Mouse (Mus musculus) spleen, adult 2 months (tissue): Measurements from ENCODE around the gene Grik5. TPM values are rescaled to one million over a fixed set of nuclear protein-coding genes. Genes with fewer than 3 reads are reported as not detected.

ENCODE experiments used
- DNase-seq, 2 experiments: peaks; one replicate each; pipeline versions ENCODE4 v3.0.0 to v3.0.0-alpha.2; 2012 to 2021; ENCODE audit warnings: low spot score in 2 of 2, low read depth in 1 of 2
- H3K27ac ChIP-seq: fragments of 200-500 bp; 2 replicates; pipeline ENCODE4 v1.5.1; 2012; ENCODE audit warnings: low read length, inconsistent platforms; ENCODE audit not compliant: insufficient read depth
- H3K27me3 ChIP-seq: fragments of 200-500 bp; 2 replicates; pipeline ENCODE4 v1.6.1; 2012; ENCODE audit warnings: mild to moderate bottlenecking, moderate library complexity, low read length, inconsistent platforms; ENCODE audit not compliant: control insufficient read depth, insufficient read depth
- H3K36me3 ChIP-seq: fragments of 200-500 bp; 2 replicates; pipeline ENCODE4 v1.6.1; 2012; ENCODE audit warnings: mild to moderate bottlenecking, low read length, inconsistent platforms; ENCODE audit not compliant: control insufficient read depth, insufficient read depth
- H3K4me1 ChIP-seq: fragments of 200-500 bp; 2 replicates; pipeline ENCODE4 v1.6.1; 2011; ENCODE audit warnings: inconsistent platforms; ENCODE audit not compliant: control insufficient read depth, insufficient read depth, insufficient read length
- H3K4me3 ChIP-seq: fragments of 200-500 bp; 2 replicates; pipeline ENCODE4 v1.5.1; 2011; ENCODE audit warnings: mild to moderate bottlenecking, inconsistent platforms; ENCODE audit not compliant: insufficient read depth, insufficient read length; ENCODE audit errors: extremely low read depth
- CTCF ChIP-seq: fragments of 200-500 bp; IDR thresholded peaks from 2 replicates; pipeline ENCODE4 v1.5.1; 2011; ENCODE audit warnings: mild to moderate bottlenecking, inconsistent platforms; ENCODE audit not compliant: insufficient read depth, insufficient read length, insufficient replicate concordance; ENCODE audit errors: extremely low read depth
- POLR2A ChIP-seq: fragments of 200-500 bp; IDR thresholded peaks from 2 replicates; pipeline ENCODE4 v1.6.1; 2011; ENCODE audit warnings: low read depth, low read length, inconsistent platforms
- WGBS: fragments of 180-500 bp; shearing (Covaris S2); methylation state at CpG from one replicate; pipeline ENCODE4 v1.1.7; 2018; 5-methylcytosine and 5-hydroxymethylcytosine counted together
- polyA plus RNA-seq: library from polyadenylated mRNA; depleted of rRNA; stranded (reverse); fragments of >200 nt; gene quantifications from 2 replicates; pipeline ENCODE4 v1.2.3, GENCODE M21; 2012

Grik5 gene
- polyA plus RNA-seq, 1 experiment: 10.2 TPM

GRCm38 (mm10) chr7:25006171-25006570 is 66.0 kb downstream of the Grik5 start:
- H3K36me3 ChIP-seq: no peaks in the 10 kb centered on the region
- no peak for DNase-seq
- TF ChIP-seq POLR2A (no peak), CTCF (no peak)
- peaks cover 24% of the 10 kb centered on the region for H3K27me3 ChIP-seq
- peaks cover 7% of the 10 kb centered on the region for H3K4me1 ChIP-seq
- no peak overlapping the region for H3K4me3 ChIP-seq
- H3K27ac ChIP-seq: no peak overlapping the region
- WGBS: 53% methylated on average over 3 of the region's 3 CpGs

GRCm38 (mm10) chr7:25005421-25006065 is 66.6 kb downstream of the Grik5 start, which contains the start of gene Atp1a3:
TSS of gene Atp1a3 (minus strand) at chr7:25005958.
- 4% methylated on average over 52 of the region's 54 CpGs for WGBS
- DNase-seq: no peak
- no peaks in the 10 kb centered on the region for H3K36me3 ChIP-seq
- H3K4me1 ChIP-seq: peaks cover 6% of the 10 kb centered on the region
- H3K27me3 ChIP-seq: peaks cover 22% of the 10 kb centered on the region
- no peak within 1 kb of the TSS for H3K27ac ChIP-seq
- no peak for TF ChIP-seq POLR2A
- no peak for TF ChIP-seq CTCF
- H3K4me3 ChIP-seq: peak within 1 kb of the TSS; percentile 37

GRCm38 (mm10) chr7:25004806-25005205 is 67.3 kb downstream of the Grik5 start:
- TF ChIP-seq CTCF (no peak), POLR2A (no peak)
- WGBS: 48% methylated on average over 7 of the region's 9 CpGs
- H3K36me3 ChIP-seq: no peaks in the 10 kb centered on the region
- DNase-seq: no peak
- H3K27ac ChIP-seq: no peak overlapping the region
- peaks cover 17% of the 10 kb centered on the region for H3K27me3 ChIP-seq
- peak overlapping the region; percentile 37 for H3K4me3 ChIP-seq
- peaks cover 5% of the 10 kb centered on the region; the same call in 1 of the 2 replicates for H3K4me1 ChIP-seq

GRCm38 (mm10) chr7:25003820-25004388 is 68.2 kb downstream of the Grik5 start:
- WGBS: 82% methylated on average over 8 of the region's 8 CpGs
- Histone ChIP-seq H3K36me3 (no peaks in the 10 kb centered on the region), H3K27me3 (peaks cover 12% of the 10 kb centered on the region), H3K27ac (no peak overlapping the region), H3K4me3 (no peak overlapping the region), H3K4me1 (peaks cover 5% of the 10 kb centered on the region; the same call in 1 of the 2 replicates)
- no peak for DNase-seq
- TF ChIP-seq CTCF (no peak), POLR2A (no peak)

- WGBS: 80% methylated on average over 11 of the region's 11 CpGs
- Histone ChIP-seq H3K4me3 (no peak overlapping the region), H3K4me1 (peaks cover 5% of the 10 kb centered on the region; the same call in 1 of the 2 replicates), H3K36me3 (no peaks in the 10 kb centered on the region), H3K27ac (no peak overlapping the region), H3K27me3 (peaks cover 12% of the 10 kb centered on the region)
- DNase-seq: no peak
- TF ChIP-seq CTCF: no peak
- no peak for TF ChIP-seq POLR2A
Observed at GRCm38 (mm10) chr7:25003291-25003690, 68.9 kb downstream of the Grik5 start.

- TF ChIP-seq POLR2A: no peak
- no peak for TF ChIP-seq CTCF
- 41% methylated on average over 12 of the region's 12 CpGs for WGBS
- H3K4me1 ChIP-seq: peaks cover 2% of the 10 kb centered on the region; the same call in 1 of the 2 replicates
- peak overlapping the region; percentile 34; the same call in 1 of the 2 replicates for H3K4me3 ChIP-seq
- H3K27me3 ChIP-seq: peaks cover 6% of the 10 kb centered on the region
- H3K36me3 ChIP-seq: no peaks in the 10 kb centered on the region
- H3K27ac ChIP-seq: peak overlapping the region; percentile 62; the same call in 1 of the 2 replicates
- no peak for DNase-seq
Observed at GRCm38 (mm10) chr7:25000711-25001110, 71.4 kb downstream of the Grik5 start.

GRCm38 (mm10) chr7:25000211-25000610 is 71.9 kb downstream of the Grik5 start:
- Histone ChIP-seq H3K36me3 (no peaks in the 10 kb centered on the region), H3K27me3 (peaks cover 1% of the 10 kb centered on the region; the same call in 1 of the 2 replicates), H3K27ac (peak overlapping the region; percentile 62; the same call in 1 of the 2 replicates), H3K4me3 (no peak overlapping the region; the same call in 1 of the 2 replicates), H3K4me1 (no peaks in the 10 kb centered on the region; the same call in 1 of the 2 replicates)
- WGBS: 27% methylated on average over 7 of the region's 7 CpGs
- DNase-seq: no peak
- TF ChIP-seq CTCF: no peak
- TF ChIP-seq POLR2A: no peak
